Mouse (Mus musculus) adrenal gland, adult (tissue): ENCODE measurements around the gene Wdr59.

ENCODE experiments used
- DNase-seq, 2 experiments: peaks; one replicate each; pipeline ENCODE4 v3.0.0; 2022 to 2023; ENCODE audit warnings: low spot score in 1 of 2; ENCODE audit not compliant: inconsistent age in 2 of 2

The Wdr59 gene

DNA sequence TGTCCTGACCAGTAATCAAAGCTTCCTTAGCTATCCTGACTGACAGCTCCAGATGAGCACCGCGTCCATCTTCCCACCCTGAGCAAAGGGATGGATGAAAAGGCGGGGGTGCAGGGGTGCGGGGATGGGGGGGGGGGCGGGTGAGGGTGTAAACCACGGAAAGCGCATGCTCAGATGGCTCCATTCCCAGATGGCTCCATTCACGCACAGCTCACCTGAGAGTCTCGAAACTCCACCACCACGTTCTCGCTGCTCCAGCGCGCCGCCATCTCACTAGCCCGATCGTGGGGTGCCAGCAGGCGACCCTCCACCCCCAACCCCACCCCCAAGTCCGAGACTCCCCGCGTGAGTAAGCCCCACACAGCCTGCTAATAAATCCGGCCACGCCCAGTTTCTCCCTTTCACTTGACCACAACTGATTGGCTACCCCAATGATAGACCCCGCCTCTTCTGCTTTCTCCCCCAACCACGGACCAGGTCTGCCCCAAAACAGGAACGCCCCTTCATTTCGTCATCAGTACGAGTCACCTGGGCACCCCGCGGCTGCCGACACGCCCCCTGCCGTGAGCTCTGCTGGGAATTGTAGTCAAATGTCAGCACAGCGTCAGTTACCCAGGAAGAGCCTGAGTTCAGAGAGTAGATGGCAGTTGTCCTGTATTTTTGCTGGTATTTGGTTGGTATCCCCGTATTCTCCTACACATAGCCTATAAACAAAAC, at the start of gene Wdr59:
Gene Wdr59 (minus strand): TSS at position 380 of the 717 bp plus-strand sequence.
- DNase-seq, result peak; percentile 98 to 99

GRCm38 (mm10) chr8:111571661-111572060, 49.8 kb upstream of the Wdr59 start:
- DNase-seq, result no peak

- no peak for DNase-seq
Measured at GRCm38 (mm10) chr8:111570432-111570831, 48.5 kb upstream of the Wdr59 start.

DNA sequence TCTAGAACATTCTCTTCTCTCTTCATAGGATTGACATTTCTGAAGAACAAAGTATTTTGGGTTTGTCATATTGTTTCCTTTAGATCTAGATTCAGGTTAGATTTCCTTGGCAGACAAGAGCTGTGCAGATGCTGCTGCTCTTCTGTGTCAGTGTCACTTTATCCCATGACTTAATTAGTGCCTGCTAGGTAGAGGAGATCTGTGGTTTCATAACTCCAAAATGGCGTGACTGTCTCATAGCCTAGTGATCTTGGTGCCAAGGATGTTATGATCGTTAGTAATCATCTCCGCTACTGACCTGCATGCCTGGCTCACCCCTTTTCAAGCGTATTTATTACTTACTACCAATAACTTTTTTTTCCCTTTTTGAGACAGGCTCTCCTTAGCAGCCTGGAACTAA, 48.0 kb upstream of the Wdr59 start:
- DNase-seq, result no peak

DNA sequence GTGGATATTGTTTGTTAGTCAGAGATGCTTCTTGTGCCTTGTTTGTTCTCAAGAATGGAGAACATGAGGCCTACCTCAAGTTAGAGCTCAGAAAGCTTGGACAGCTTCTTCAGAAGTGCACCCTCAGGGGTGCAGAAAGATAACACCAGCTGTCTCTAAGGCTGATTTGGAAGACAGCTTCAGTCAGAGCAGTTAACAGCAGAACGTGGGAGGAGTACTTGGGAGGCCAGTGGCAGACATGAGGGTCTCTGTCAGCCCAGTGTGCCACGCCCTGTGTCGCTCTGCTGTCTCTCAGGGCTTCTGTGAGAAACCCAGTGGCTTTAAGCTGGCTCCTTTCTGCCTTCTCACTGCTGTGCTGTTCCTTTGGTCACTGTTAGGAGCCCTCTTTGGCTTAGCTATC, 46.1 kb upstream of the Wdr59 start:
- no peak for DNase-seq

- no peak for DNase-seq
Measured at GRCm38 (mm10) chr8:111567571-111567970, 45.7 kb upstream of the Wdr59 start.

DNA sequence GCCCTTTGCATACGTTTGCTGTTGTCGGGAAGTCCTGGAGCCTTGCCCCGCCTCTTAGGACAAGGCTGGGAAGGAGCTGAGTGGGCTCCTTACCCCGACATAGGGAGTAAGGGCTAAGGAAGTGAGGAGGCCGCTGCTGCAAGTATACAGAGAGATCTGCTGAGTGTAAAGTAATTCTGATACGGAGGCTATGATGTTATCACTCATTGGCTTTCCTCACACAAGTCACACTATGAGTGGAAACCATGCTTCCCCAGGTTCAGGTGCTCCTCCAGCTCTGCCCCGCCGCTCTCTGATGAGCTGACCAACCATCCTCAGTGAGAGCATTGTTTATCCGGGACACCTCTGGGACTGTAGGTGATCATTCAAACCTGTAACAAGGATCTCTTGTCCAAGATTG, 44.4 kb upstream of the Wdr59 start:
- DNase-seq, result no peak

DNA sequence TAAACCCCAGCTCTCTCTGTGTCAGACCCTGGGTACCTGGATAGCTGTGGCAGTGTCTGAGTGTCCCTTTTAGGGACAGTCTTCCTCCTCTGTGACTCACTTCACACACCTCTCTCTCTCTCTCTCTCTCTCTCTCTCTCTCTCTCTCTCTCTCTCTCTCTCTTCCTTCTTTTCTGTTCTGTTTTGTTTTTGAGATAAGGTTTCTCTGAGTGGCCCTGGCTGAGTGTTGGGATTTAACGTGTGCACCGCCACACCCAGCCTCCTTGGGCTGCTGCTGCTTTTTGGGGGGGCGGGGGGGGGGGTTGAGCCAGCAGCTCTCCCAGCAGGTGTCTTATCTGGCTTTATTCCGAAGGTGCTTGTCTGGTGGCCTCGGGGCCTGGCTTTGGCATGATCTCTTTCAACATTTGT, 43.9 kb upstream of the Wdr59 start:
- DNase-seq, result no peak

DNA sequence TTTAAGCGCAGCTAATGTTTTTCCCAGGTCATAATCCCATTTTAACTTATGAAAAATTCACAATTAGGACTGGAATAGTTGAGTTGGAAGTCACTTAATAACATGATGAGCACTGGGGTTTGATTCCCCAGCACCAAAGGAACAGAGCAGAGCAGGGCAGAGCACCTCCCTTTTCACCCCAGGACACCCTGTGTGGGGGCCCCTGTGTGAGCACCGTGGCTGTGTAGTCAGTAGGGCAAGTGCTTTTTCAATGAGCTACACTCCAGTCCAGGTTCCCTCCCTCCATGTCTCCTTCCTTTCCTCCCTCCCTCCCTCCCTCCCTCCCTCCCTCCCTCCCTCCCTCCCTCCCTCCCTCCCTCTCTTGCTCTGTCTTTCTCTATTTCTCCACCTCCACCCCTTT, 42.2 kb upstream of the Wdr59 start:
- DNase-seq, result no peak

DNA sequence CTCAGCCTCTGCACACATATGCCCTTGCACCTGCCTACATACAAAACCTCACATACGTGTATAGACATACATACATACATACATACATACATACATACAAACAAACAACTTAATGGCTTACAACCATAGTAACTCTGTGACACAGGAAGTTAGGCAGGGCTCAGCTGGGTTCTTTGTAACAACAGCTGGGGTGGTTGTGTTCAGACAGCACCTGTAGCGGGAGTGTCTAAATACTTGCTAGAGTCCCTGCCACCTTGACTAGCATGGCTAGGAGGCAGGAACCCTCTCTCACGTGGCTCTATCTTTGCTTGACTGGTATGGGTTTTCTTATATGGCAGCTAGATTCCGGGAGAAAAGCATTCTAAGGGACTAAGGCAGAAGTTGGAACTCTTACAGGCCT, 41.8 kb upstream of the Wdr59 start:
- no peak for DNase-seq

DNA sequence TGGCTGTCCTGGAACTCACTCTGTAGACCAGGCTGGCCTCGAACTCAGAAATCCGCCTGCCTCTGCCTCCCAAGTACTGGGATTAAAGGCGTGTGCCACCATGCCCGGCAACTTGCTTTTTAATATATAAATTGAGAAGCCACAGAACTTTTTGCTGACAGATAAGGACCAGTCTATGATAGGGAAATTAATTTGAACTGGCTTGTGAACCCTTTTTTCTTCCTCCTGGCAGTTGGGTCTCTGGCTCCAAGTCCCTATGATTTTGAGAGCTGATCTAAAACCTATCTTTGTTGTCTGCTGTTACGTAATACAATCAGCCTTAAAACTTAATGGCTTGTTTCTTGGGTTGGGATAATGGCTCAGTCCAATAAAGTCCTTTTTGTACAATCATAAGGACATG, 41.2 kb upstream of the Wdr59 start:
- no peak for DNase-seq

GRCm38 (mm10) chr8:111562274-111562803, 40.4 kb upstream of the Wdr59 start:
- no peak for DNase-seq

GRCm38 (mm10) chr8:111561824-111562223, 39.9 kb upstream of the Wdr59 start:
- no peak for DNase-seq

- DNase-seq, result no peak
Measured at GRCm38 (mm10) chr8:111551511-111552130, 29.7 kb upstream of the Wdr59 start.

DNA sequence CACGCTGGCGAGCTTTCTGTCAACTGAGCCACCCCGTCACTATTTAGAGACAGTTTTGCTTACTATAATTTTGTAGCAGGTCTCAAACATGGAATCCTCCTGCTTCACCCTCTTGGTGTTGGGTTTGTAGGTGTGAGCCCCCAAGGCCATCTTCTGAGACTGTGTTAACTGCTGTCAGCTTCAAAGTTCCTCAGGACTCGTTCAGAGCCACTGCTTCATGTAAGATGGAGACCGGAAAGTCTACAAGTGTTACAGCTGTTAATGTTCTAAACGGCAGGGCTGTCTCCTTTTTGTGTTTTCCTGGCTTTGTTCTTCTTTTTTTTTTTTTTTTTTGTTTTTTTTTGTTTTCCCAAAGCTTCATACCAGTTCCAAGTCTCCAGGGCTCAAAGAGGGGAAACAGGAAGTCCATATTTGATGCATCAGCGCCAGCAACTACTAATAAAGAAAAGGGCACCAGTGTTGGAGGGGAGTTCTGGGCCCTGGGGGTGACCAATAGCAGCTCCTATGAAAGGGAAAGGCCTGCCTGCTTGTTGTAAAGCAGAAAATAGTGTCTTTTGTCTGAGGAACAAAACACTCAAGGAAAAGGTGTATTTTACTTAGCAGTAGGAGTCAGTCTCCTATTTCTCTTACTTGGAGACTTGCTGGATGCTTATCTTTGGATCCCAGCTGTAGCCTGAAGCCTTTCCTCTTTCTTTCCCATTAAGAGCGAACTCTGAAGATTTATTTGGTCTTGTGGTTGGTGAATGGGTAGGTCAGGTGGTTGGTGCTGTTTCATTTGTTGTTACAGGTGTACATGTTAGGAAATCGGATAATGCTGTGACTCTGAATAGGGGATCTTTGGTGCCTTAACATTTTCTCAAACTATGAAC, 28.3 kb upstream of the Wdr59 start:
- no peak for DNase-seq

GRCm38 (mm10) chr8:111548201-111548600, 26.3 kb upstream of the Wdr59 start:
- no peak for DNase-seq

DNA sequence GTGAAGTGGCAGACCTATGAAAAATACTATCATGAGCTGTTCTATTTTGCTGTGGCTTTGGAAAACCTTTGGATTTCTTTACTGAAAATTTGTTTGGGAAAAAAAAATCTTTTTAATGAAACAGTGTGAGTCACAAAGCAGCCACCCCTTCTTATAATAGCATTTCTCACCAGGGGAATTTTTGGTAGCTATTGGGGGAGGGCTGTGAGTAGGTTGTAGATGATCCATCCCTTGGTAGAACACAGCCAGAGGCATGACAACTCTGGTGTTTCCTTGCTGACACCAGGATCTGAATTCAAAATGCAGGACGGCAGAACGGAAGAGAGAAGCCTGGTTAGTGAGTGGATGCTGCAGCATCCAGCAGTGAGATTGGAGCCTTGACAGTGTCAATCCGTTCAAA, 25.3 kb upstream of the Wdr59 start:
- no peak for DNase-seq

GRCm38 (mm10) chr8:111545406-111546156, 23.7 kb upstream of the Wdr59 start:
- no peak for DNase-seq

GRCm38 (mm10) chr8:111543712-111544380, 22.0 kb upstream of the Wdr59 start:
- no peak for DNase-seq

GRCm38 (mm10) chr8:111539422-111540076, 17.7 kb upstream of the Wdr59 start:
- peak; percentile 51 to 87 for DNase-seq
